Mouse (Mus musculus): ENCODE data around the gene Nmu.

- TF ChIP-seq CTCF (IDR thresholded peaks at IDR 0.05; ENCODE audit: control insufficient read depth, insufficient read depth, low read length) (no peak), POLR2A (IDR thresholded peaks at IDR 0.05; ENCODE audit: borderline replicate concordance, control insufficient read depth, low read depth, low read length) (no peak)
These were observed 77.9 kb downstream of the Nmu start for GRCm38 (mm10) chr5:76285699-76286098.
